In genomic region chr14:54900383-54900782, GRCm38 (mm10) we compare ENCODE assay signal across 8 mouse cellular contexts. TPM values are rescaled to one million over a fixed set of nuclear protein-coding genes. Genes with fewer than 3 reads are reported as not detected.
DNase-seq lines count a peak whose midpoint lies in the region; ATAC-seq and TF ChIP-seq lines count a peak whose summit lies in the region.

No protein-coding gene starts in this region.

- no peak overlapping the region for H3K9ac ChIP-seq in ES-Bruce4 (ENCODE audit: low read depth, poor library complexity, severe bottlenecking)
- no peak overlapping the region for H3K9ac ChIP-seq in liver, postnatal 0 days (replicated peaks)
- no peak overlapping the region for H3K9ac ChIP-seq in neural tube, embryonic 14.5 days (replicated peaks; ENCODE audit: low read depth, low read length)

- TF ChIP-seq EP300 in ES-Bruce4 (IDR thresholded peaks at IDR 0.05; ENCODE audit: insufficient read depth, low read depth, low read length): no peak
- no peak for TF ChIP-seq EP300 in liver, postnatal 0 days (IDR thresholded peaks at IDR 0.05; ENCODE audit: low read depth)

- peak; percentile 59 to 67 for DNase-seq in heart, postnatal 36 days
- DNase-seq in kidney, postnatal 4 days: peak; percentile 74 to 81
- peak; percentile 66 for DNase-seq in liver, postnatal 0 days
- peak; percentile 63 for DNase-seq in thymus, postnatal 4 days

- H3K27me3 ChIP-seq in ES-Bruce4 (ENCODE audit: control insufficient read depth, insufficient read depth, low read length, poor library complexity, severe bottlenecking): no peaks in the 10 kb centered on the region
- no peaks in the 10 kb centered on the region for H3K27me3 ChIP-seq in liver, postnatal 0 days (ENCODE audit: insufficient read depth, low read length)
- no peaks in the 10 kb centered on the region for H3K27me3 ChIP-seq in neural tube, embryonic 14.5 days (ENCODE audit: control insufficient read depth, insufficient read depth, low read length)

- H3K4me2 ChIP-seq in liver, postnatal 0 days (ENCODE audit: low read depth, low read length): no peak overlapping the region
- no peak overlapping the region for H3K4me2 ChIP-seq in neural tube, embryonic 14.5 days (ENCODE audit: low read depth, low read length)

- ATAC-seq in liver, postnatal 0 days: peak; percentile 70
- ATAC-seq in neural tube, embryonic 14.5 days (ENCODE audit: low read depth): peak; percentile 75

- intact Hi-C loops in heart, postnatal 36 days (cut with DNase I): loop anchor here (1.0 to 2.0 kb wide), 3 partner anchors 39 to 178 kb away; partner anchors contain the start of gene Ngdn

- no peak for TF ChIP-seq POLR2A in ES-Bruce4 (IDR thresholded peaks at IDR 0.05; ENCODE audit: insufficient read depth, low read length)
- TF ChIP-seq POLR2A in bone marrow, adult 2 months (IDR thresholded peaks at IDR 0.05; ENCODE audit: borderline replicate concordance, control insufficient read depth, low read depth, low read length): no peak
- 0 out of 2 replicates have a peak, but pooled peaks have one; percentile 10 for TF ChIP-seq POLR2A in embryonic fibroblast, embryonic 13.5 days (IDR thresholded peaks at IDR 0.05; ENCODE audit: low read depth, low read length)

- no peak overlapping the region for H3K27ac ChIP-seq in ES-Bruce4 (ENCODE audit: insufficient read depth, low read length)
- no peak overlapping the region for H3K27ac ChIP-seq in bone marrow, adult 2 months (ENCODE audit: control insufficient read depth, insufficient read depth, low read depth, low read length, poor library complexity)
- no peak overlapping the region for H3K27ac ChIP-seq in embryonic fibroblast, embryonic 13.5 days (ENCODE audit: insufficient read depth, low read length)
- H3K27ac ChIP-seq in liver, postnatal 0 days (ENCODE audit: low read depth): no peak overlapping the region
- H3K27ac ChIP-seq in neural tube, embryonic 14.5 days (ENCODE audit: low read depth, low read length): no peak overlapping the region

- H3K9me3 ChIP-seq in ES-Bruce4 (replicated peaks; ENCODE audit: control insufficient read depth, insufficient read depth, low read length, poor library complexity, severe bottlenecking): no peaks in the 10 kb centered on the region
- no peaks in the 10 kb centered on the region for H3K9me3 ChIP-seq in liver, postnatal 0 days (ENCODE audit: low read length)
- no peaks in the 10 kb centered on the region for H3K9me3 ChIP-seq in neural tube, embryonic 14.5 days (ENCODE audit: control insufficient read depth, low read length)

- H3K4me1 ChIP-seq in ES-Bruce4 (ENCODE audit: control insufficient read depth, insufficient read depth, low read length): no peaks in the 10 kb centered on the region
- no peaks in the 10 kb centered on the region; the same call in 1 of the 2 replicates for H3K4me1 ChIP-seq in bone marrow, adult 2 months (ENCODE audit: control insufficient read depth, insufficient read depth, low read length)
- H3K4me1 ChIP-seq in embryonic fibroblast, embryonic 13.5 days (ENCODE audit: control insufficient read depth, insufficient read depth, low read length): peaks cover 3% of the 10 kb centered on the region; the same call in 1 of the 2 replicates
- peaks cover 8% of the 10 kb centered on the region; the same call in 1 of the 2 replicates for H3K4me1 ChIP-seq in liver, postnatal 0 days (ENCODE audit: insufficient read depth)
- H3K4me1 ChIP-seq in neural tube, embryonic 14.5 days (ENCODE audit: control insufficient read depth, insufficient read depth, low read length): 0 out of 2 replicates have a peak, but pooled peaks cover 6% of the 10 kb centered on the region

- no peak overlapping the region for H3K4me3 ChIP-seq in ES-Bruce4 (ENCODE audit: low read depth, low read length)
- no peak overlapping the region for H3K4me3 ChIP-seq in bone marrow, adult 2 months (replicated peaks; ENCODE audit: control insufficient read depth, low read depth, low read length)
- H3K4me3 ChIP-seq in embryonic fibroblast, embryonic 13.5 days (ENCODE audit: insufficient read depth, low read length): no peak overlapping the region
- H3K4me3 ChIP-seq in liver, postnatal 0 days (ENCODE audit: low read depth, low read length): no peak overlapping the region
- H3K4me3 ChIP-seq in neural tube, embryonic 14.5 days (ENCODE audit: low read depth, low read length): no peak overlapping the region

- peak; percentile 7 for TF ChIP-seq CTCF in ES-Bruce4 (IDR thresholded peaks at IDR 0.05; ENCODE audit: low read depth, low read length)
- peak; percentile 32 for TF ChIP-seq CTCF in bone marrow, adult 2 months (IDR thresholded peaks at IDR 0.05; ENCODE audit: control insufficient read depth, insufficient read depth, low read length)
- TF ChIP-seq CTCF in embryonic fibroblast, embryonic 13.5 days (IDR thresholded peaks at IDR 0.05; ENCODE audit: borderline replicate concordance, insufficient read depth, low read length): no peak
- peak; percentile 85 for TF ChIP-seq CTCF in liver, postnatal 0 days (IDR thresholded peaks at IDR 0.05; ENCODE audit: low read depth)

- WGBS in bone marrow, adult 2 months: under 1% methylated on average over 3 of the region's 3 CpGs
- 1% methylated on average over 3 of the region's 3 CpGs for WGBS in liver, postnatal 0 days (ENCODE audit: insufficient replicate concordance)
- WGBS in neural tube, embryonic 14.5 days: 0% methylated on average over 3 of the region's 3 CpGs

- H3K36me3 ChIP-seq in ES-Bruce4 (ENCODE audit: control insufficient read depth, insufficient read depth, low read length, poor library complexity, severe bottlenecking): peaks cover 33% of the 10 kb centered on the region
- peaks cover 35% of the 10 kb centered on the region for H3K36me3 ChIP-seq in liver, postnatal 0 days (replicated peaks; ENCODE audit: insufficient read depth, low read length)
- peaks cover 38% of the 10 kb centered on the region for H3K36me3 ChIP-seq in neural tube, embryonic 14.5 days (ENCODE audit: control insufficient read depth, insufficient read depth, low read length)

RNA-seq across cellular contexts. Expression of gene Pabpn1, which starts 8.1 kb away (rescaled TPM):
- polyA plus RNA-seq in ES-Bruce4 (2011; ENCODE audit: insufficient read depth, insufficient read length, low read depth, missing spikeins): 317 and 318 TPM in 2 replicates
- polyA plus RNA-seq in bone marrow, adult 2 months (2011; ENCODE audit: insufficient read depth, insufficient read length, low replicate concordance, missing spikeins): 124 and 140 TPM in 2 replicates
- 168 and 172 TPM in 2 replicates for polyA plus RNA-seq in embryonic fibroblast, embryonic 13.5 days (2011; ENCODE audit: insufficient read length, low read depth, missing spikeins)
- total RNA-seq in heart, postnatal 36 days (2021): 10 to 100 TPM; 45.8 to 51.0 TPM
- 38.2 and 46.6 TPM in 2 replicates for polyA plus RNA-seq in liver, postnatal 0 days (2015; fragmentation: Nextera tagmentation; extraction: Ambion mirVana)
- polyA plus RNA-seq in neural tube, embryonic 14.5 days (2014; fragmentation: Nextera tagmentation; extraction: Ambion mirVana): 149 and 176 TPM in 2 replicates

RNA-seq across cellular contexts. Expression of gene Slc22a17, which starts 12.5 kb away (rescaled TPM):
- polyA plus RNA-seq in ES-Bruce4 (2011; ENCODE audit: insufficient read depth, insufficient read length, low read depth, missing spikeins): 25.9 and 29.0 TPM in 2 replicates
- 4.2 and 4.5 TPM in 2 replicates for polyA plus RNA-seq in bone marrow, adult 2 months (2011; ENCODE audit: insufficient read depth, insufficient read length, low replicate concordance, missing spikeins)
- polyA plus RNA-seq in embryonic fibroblast, embryonic 13.5 days (2011; ENCODE audit: insufficient read length, low read depth, missing spikeins): 17.7 and 20.9 TPM in 2 replicates
- 1 to 10 TPM; 2.0 to 2.7 TPM for total RNA-seq in heart, postnatal 36 days (2021)
- polyA plus RNA-seq in liver, postnatal 0 days (2015; fragmentation: Nextera tagmentation; extraction: Ambion mirVana): 1.1 TPM in 2 replicates
- 121 and 122 TPM in 2 replicates for polyA plus RNA-seq in neural tube, embryonic 14.5 days (2014; fragmentation: Nextera tagmentation; extraction: Ambion mirVana)

RNA-seq across cellular contexts. Expression of gene Gm20521, which starts 17.1 kb away (rescaled TPM):
- not detected in 2 replicates for polyA plus RNA-seq in ES-Bruce4 (2011; ENCODE audit: insufficient read depth, insufficient read length, low read depth, missing spikeins)
- not detected in 2 replicates for polyA plus RNA-seq in bone marrow, adult 2 months (2011; ENCODE audit: insufficient read depth, insufficient read length, low replicate concordance, missing spikeins)
- not detected in 2 replicates for polyA plus RNA-seq in embryonic fibroblast, embryonic 13.5 days (2011; ENCODE audit: insufficient read length, low read depth, missing spikeins)
- 1 to 10 TPM; 3.5 to 6.6 TPM for total RNA-seq in heart, postnatal 36 days (2021)
- polyA plus RNA-seq in liver, postnatal 0 days (2015; fragmentation: Nextera tagmentation; extraction: Ambion mirVana): 0.11 and 0.19 TPM in 2 replicates
- polyA plus RNA-seq in neural tube, embryonic 14.5 days (2014; fragmentation: Nextera tagmentation; extraction: Ambion mirVana): not detected in 2 replicates

RNA-seq across cellular contexts. Expression of gene Bcl2l2, which starts 17.2 kb away (rescaled TPM):
- 25.0 and 26.8 TPM in 2 replicates for polyA plus RNA-seq in ES-Bruce4 (2011; ENCODE audit: insufficient read depth, insufficient read length, low read depth, missing spikeins)
- 6.7 and 18.1 TPM in 2 replicates for polyA plus RNA-seq in bone marrow, adult 2 months (2011; ENCODE audit: insufficient read depth, insufficient read length, low replicate concordance, missing spikeins)
- polyA plus RNA-seq in embryonic fibroblast, embryonic 13.5 days (2011; ENCODE audit: insufficient read length, low read depth, missing spikeins): 48.3 and 53.1 TPM in 2 replicates
- total RNA-seq in heart, postnatal 36 days (2021): 10 to 100 TPM; 42.1 to 43.4 TPM
- 1.1 and 1.4 TPM in 2 replicates for polyA plus RNA-seq in liver, postnatal 0 days (2015; fragmentation: Nextera tagmentation; extraction: Ambion mirVana)
- 4.8 and 5.3 TPM in 2 replicates for polyA plus RNA-seq in neural tube, embryonic 14.5 days (2014; fragmentation: Nextera tagmentation; extraction: Ambion mirVana)

RNA-seq across cellular contexts. Expression of gene Ppp1r3e, which starts 23.0 kb away (rescaled TPM):
- 4.2 and 6.3 TPM in 2 replicates for polyA plus RNA-seq in ES-Bruce4 (2011; ENCODE audit: insufficient read depth, insufficient read length, low read depth, missing spikeins)
- 2.0 and 4.9 TPM in 2 replicates for polyA plus RNA-seq in bone marrow, adult 2 months (2011; ENCODE audit: insufficient read depth, insufficient read length, low replicate concordance, missing spikeins)
- polyA plus RNA-seq in embryonic fibroblast, embryonic 13.5 days (2011; ENCODE audit: insufficient read length, low read depth, missing spikeins): 8.4 and 10.9 TPM in 2 replicates
- 1 to 10 TPM; 2.6 to 2.9 TPM for total RNA-seq in heart, postnatal 36 days (2021)
- polyA plus RNA-seq in liver, postnatal 0 days (2015; fragmentation: Nextera tagmentation; extraction: Ambion mirVana): 0.85 and 0.99 TPM in 2 replicates
- polyA plus RNA-seq in neural tube, embryonic 14.5 days (2014; fragmentation: Nextera tagmentation; extraction: Ambion mirVana): 3.8 and 7.2 TPM in 2 replicates
